Mouse (Mus musculus): ENCODE results near the gene Dppa2.

Dppa2 gene

DNA sequence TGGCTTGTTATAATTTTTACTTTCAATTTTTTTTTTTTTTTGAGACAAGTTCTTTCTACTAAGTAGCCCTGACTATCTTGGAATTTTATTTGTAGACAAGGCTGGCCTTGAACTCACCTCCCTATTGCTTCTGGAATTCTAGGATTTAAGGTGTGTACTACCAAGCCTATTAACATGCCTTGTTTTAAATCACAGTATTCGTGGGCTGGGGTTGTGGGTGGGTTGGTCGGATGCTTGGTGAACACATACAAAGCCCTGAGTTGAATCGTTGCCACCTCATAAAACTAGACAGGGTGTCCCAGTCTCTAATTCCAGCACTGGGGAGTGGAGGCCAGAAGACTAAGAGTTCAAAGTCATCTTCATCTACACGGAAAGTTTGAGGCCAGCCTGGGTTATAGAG, 31.6 kb downstream of the Dppa2 start:
- DNase-seq (ENCODE audit: extremely low read depth, low read depth): no peak

DNA sequence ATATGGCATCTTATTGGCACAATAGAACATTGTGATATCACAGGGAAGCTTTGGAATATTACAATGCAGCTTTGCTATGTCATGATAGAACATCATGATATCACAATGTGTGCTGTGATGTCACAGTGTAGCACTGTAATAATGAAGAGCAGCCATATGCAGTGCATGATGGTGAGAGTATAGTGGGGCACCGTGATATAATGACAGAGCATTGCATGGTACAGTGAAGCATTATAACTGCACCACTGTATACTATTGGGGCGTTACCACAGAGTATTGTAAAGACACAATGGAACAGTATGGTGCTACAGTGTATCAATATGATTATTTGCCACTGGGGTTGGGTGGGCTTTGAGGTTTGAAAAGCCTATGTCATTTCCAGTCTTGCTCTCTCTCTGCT, 40.5 kb downstream of the Dppa2 start:
- no peak for DNase-seq (ENCODE audit: extremely low read depth, low read depth)

DNA sequence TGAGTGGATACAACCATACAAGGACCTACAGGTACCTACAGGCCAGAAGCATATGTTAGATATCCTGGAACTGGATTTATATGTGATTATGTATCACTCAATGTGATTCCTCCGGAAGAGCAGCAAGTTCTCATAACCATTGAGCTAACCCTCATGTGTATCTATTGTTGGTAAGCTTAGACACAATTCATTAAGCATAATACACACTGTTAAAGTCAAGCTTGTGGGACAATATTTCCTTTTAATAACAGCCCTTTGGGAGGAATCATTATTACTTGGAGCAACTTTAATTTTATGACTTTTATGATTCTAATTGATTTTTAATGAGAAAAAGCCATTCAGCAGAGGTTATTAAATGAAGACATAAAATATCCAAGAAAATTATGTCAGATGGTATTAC, 43.5 kb downstream of the Dppa2 start:
- DNase-seq (ENCODE audit: extremely low read depth, low read depth): no peak

DNA sequence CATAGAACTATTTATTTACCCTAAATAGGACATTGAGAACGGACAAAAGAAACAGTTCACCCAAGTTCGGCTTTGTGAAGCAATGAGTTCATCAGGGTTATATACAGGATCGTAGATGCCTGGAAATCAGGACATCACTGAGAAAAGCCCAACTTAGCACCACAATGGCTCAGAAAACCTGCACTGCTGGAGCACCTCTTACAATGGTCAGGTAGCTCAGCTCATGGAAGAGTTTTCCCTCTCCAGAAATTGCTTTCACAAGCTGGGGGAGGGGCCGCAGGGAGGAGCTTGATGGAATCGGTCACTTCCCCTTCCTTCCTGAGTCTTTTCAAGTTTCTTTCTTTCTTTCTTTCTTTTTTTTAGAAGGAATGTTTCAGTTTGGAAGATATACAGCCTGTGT, 52.0 kb downstream of the Dppa2 start:
- no peak for DNase-seq (ENCODE audit: extremely low read depth, low read depth)

DNA sequence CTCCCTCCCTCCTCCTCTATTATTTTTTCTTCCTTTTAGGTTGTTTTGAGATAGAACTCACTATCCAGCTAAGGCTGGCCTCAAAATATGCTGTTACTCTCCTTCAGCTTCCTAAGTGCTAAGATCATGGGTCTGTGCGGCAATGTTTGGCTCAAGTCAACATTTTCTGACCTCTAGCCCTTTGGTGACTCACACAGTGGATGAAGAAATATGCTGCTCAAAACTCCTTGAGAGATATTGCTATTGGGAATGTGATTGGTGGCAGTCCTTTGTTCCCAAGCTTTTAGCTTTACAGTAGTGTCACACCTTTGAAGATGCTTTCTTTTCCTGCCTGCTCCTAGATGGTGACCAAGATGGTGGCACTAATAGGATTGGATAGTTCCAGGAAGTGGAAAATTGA, 52.7 kb downstream of the Dppa2 start:
- DNase-seq (ENCODE audit: extremely low read depth, low read depth): no peak

DNA sequence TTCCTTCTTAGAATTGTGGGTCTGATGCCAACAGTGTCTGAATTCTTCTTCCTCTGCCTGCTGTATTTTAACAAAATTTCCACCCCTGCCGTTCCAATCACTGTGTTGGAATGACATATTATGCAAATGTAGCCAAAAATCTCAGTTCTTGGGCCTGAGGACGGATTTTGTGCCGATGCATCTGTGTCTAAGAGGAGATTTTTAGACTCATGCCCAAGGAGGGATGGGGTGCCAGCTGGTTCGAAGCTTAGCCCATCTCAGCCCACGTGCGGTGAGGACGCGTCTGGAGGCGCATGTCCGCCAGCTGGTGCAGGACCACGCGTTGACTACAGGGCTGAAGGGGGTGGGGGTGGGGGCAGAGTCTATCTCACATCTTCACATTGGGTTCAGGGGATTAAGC, 57.2 kb downstream of the Dppa2 start:
- DNase-seq (ENCODE audit: extremely low read depth, low read depth): no peak

DNA sequence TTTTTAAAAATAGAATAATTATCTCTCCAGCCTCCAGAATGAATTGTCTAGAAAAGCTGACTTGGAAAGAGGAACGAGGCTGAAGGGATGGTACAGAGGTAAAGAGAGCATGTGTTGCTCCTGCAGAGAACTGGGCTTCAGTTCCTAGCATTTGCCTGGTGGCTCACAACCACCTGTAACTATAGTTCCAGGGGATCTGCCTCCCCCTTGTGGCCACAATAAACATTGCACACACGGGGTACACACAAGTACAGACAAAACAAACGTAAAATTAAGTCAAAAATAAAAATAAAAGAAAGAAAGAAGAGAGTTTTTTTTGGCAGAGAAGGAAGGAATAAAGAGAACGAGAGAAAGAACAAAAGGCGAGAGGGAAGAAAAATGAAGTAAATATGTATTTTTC, 63.1 kb downstream of the Dppa2 start:
- DNase-seq (ENCODE audit: extremely low read depth, low read depth): no peak

DNA sequence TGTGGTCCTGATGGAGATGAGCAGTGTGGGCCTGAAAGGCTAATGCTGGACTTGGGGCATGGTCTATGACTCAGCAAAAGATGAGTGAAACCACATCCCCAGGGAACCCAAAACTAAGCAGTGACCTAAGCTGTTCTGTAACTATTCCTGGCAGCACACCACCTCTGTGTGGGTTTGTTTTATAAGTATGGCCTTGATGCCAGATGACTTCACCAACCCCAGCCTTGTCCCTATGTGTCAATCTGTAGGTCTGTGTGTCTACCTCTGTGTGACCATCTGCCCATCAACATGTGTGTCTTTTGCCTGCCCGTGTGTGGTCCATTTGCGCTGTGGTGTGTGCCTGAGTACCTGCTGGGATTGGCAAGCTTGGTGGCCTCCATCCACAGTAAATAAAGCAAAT, 64.4 kb downstream of the Dppa2 start:
- no peak for DNase-seq (ENCODE audit: extremely low read depth, low read depth)

Data from MEL-GATA-1-ER (cell line).